Mouse (Mus musculus) megakaryocyte, embryonic 14.5 days (primary cell): Measurements from ENCODE around the gene Psmc4.

Source experiments
- FLI1 ChIP-seq: IDR thresholded peaks from 2 replicates; pipeline ENCODE4 v1.6.1; 2012; ENCODE audit warnings: low read length, inconsistent platforms, mixed read lengths
- GATA1 ChIP-seq: IDR thresholded peaks from 3 replicates; pipeline ENCODE4 v1.6.1; 2012; ENCODE audit warnings: mixed read lengths, low read length, inconsistent platforms, borderline replicate concordance

DNA sequence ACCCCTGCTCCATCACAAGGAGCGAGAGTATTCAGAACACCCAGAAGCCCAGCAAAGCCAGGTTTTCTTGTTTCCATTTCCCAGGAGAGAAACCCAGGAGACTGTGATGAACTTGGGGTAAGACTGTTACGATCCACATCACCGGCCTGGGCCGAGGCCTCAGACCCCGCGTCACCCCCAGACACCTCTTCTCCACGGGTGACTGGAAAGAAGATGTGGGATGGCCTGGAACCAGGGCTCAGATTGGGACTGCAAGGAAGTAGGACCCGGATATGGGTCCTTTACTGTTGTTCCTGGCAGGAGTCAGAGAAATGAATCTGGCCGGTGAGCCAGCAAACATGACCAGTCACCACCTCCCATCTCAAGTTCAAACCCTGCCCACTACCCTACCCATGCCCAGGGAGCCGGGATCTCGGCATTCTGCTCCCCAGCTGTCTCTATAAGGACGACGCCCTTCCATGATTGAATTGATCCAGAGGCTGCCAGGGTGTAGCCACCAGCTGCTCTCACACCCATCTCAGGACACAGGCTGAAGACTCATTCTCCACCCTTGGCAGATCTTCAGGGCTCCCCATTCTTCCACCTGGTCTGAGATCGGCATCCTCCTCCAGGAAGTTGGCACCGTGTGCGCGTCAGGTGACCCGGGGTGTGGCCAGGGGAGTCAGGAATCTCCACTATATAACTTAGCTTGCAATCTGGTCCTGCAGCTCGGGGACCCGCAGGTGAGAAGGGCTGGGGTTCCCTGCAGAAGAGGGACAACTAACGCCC, 20.8 kb upstream of the Psmc4 start, which contains the start of gene Fcgbp:
- TF ChIP-seq GATA1 (no peak), FLI1 (no peak)
